Comparison of ENCODE assay signal across 16 mouse cellular contexts in genomic region chr9:84130338-84130737, GRCm38 (mm10).
"Had no signal": no experiment of that assay in that cellular context is flagged by ENCODE, and none has a peak within 500 bp of the region (broad histone marks: within the 10 kb centered on the region; RNA-seq: fewer than 3 reads in every experiment).

No protein-coding gene starts in this region.

- H3K4me3 ChIP-seq: neural tube, embryonic 13.5 days; neural tube, embryonic 15.5 days; stomach, embryonic 15.5 days had no signal

- DNase-seq: retina, postnatal 1 day; right cerebral cortex, adult 18-20 months; right cerebral cortex, postnatal 14 days; right cerebral cortex, postnatal 25 days; right cerebral cortex, postnatal 4 days; spleen, adult 18-20 months; thymus, adult 18-20 months; thymus, adult 2 months; thymus, postnatal 14 days; thymus, postnatal 25 days; thymus, postnatal 36 days; thymus, postnatal 4 days had no signal

- H3K9ac ChIP-seq: neural tube, embryonic 13.5 days; neural tube, embryonic 15.5 days; stomach, embryonic 15.5 days had no signal

- H3K36me3 ChIP-seq: neural tube, embryonic 13.5 days; neural tube, embryonic 15.5 days; stomach, embryonic 15.5 days had no signal

- H3K27me3 ChIP-seq: neural tube, embryonic 13.5 days; neural tube, embryonic 15.5 days; stomach, embryonic 15.5 days had no signal

- H3K27ac ChIP-seq: neural tube, embryonic 13.5 days; neural tube, embryonic 15.5 days; stomach, embryonic 15.5 days; stomach, postnatal 0 days had no signal

- H3K9me3 ChIP-seq: neural tube, embryonic 13.5 days; neural tube, embryonic 15.5 days; stomach, embryonic 15.5 days had no signal

- H3K4me2 ChIP-seq: neural tube, embryonic 13.5 days; neural tube, embryonic 15.5 days; stomach, embryonic 15.5 days had no signal

- H3K4me1 ChIP-seq: neural tube, embryonic 13.5 days; neural tube, embryonic 15.5 days; stomach, embryonic 15.5 days had no signal
